Mouse (Mus musculus) midbrain, embryonic 10.5 days (tissue): ENCODE data around the gene Scyl3. TPM values are rescaled to one million over a fixed set of nuclear protein-coding genes. Genes with fewer than 3 reads are reported as not detected.
A peak's percentile ranks its signal among the peaks of the same experiment; 100 is the strongest.

Source experiments
- DNase-seq: peaks from one replicate; pipeline ENCODE4 v3.0.0-alpha.2; 2017; ENCODE audit warnings: low spot score
- H3K27ac ChIP-seq: fragments of 300-500 bp; sonication (generic); replicated peaks from 2 replicates; pipeline ENCODE4 v1.5.1; 2016; ENCODE audit warnings: mild to moderate bottlenecking
- H3K27me3 ChIP-seq: fragments of 300-500 bp; sonication (generic); 2 replicates; pipeline ENCODE4 v1.6.1; 2016; ENCODE audit warnings: low read depth, mild to moderate bottlenecking; ENCODE audit not compliant: poor library complexity, severe bottlenecking
- H3K36me3 ChIP-seq: fragments of 300-500 bp; sonication (generic); 2 replicates; pipeline ENCODE4 v1.6.1; 2016; ENCODE audit warnings: mild to moderate bottlenecking, moderate library complexity
- H3K4me1 ChIP-seq: fragments of 300-500 bp; sonication (generic); 2 replicates; pipeline ENCODE4 v1.6.1; 2016
- H3K4me3 ChIP-seq: fragments of 300-500 bp; sonication (generic); 2 replicates; pipeline ENCODE4 v1.5.1; 2016; ENCODE audit warnings: mild to moderate bottlenecking, moderate library complexity
- H3K9me3 ChIP-seq: fragments of 300-500 bp; sonication (generic); replicated peaks from 2 replicates; pipeline ENCODE4 v1.6.1; 2016; ENCODE audit warnings: mild to moderate bottlenecking
- WGBS: fragments of 180-500 bp; shearing (Covaris S2); methylation state at CpG from one replicate; pipeline ENCODE4 v1.1.7; 2016; 5-methylcytosine and 5-hydroxymethylcytosine counted together
- polyA plus RNA-seq: library from polyadenylated mRNA; unstranded; fragments of >200 nt; fragmentation: Nextera tagmentation; extraction: Ambion mirVana; gene quantifications from 2 replicates; pipeline ENCODE4 v1.2.1, GENCODE M21; 2016

Scyl3 gene
- polyA plus RNA-seq, 1 experiment from 2014 or later: 17.4 TPM

DNA sequence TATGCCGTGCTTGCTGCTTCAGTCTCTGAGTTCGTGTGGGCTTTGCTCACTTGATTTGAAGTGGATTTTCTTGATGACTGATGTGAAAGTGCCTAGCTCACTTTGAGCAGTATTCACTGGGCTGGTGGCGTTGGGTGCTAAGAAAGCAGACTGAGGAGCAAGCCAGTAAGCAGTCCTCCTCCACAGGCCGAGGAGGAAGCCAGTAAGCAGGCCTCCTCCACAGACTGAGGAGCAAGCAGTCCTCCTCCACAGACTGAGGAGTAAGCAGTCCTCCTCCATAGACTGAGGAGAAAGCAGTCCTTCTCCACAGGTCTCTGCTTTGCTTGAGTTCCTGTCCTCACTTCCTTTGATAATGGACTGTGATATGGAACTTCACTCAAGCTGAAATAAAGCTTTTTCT lies 63.5 kb downstream of the Scyl3 start:
- Histone ChIP-seq H3K4me3 (no peak overlapping the region), H3K9me3 (no peaks in the 10 kb centered on the region), H3K27me3 (no peaks in the 10 kb centered on the region), H3K27ac (no peak overlapping the region), H3K36me3 (peaks cover 23% of the 10 kb centered on the region), H3K4me1 (peaks cover 15% of the 10 kb centered on the region)
- WGBS: 86% methylated on average over 4 of the region's 4 CpGs
- no peak for DNase-seq

DNA sequence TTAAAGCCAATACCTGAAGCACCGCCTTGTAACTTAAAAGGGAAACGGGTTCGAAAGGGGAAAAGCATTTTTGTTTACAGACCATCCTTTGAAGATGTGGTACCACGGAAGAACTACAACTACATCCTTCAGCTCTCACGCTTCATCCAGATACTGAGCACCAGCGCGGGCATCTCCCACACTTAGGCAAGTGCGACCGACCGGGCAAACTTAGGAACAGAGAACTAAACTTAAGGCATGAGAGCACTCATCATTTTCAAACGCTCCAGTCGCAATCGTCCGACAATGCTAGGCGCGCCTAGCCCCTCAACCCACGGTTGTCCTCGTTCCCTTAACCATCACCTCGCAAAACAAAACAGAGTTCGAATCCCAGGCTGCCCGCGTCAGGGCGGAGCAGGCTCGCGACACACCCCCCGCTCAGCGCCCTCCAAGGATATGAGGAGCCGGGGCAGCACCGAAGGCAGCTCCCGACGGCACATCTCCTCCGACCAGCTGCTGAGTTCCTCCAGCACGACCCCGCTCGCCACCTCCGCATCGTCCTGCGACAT lies 65.3 kb downstream of the Scyl3 start:
- WGBS: 2% methylated on average over 38 of the region's 38 CpGs
- no peak for DNase-seq
- Histone ChIP-seq H3K36me3 (peaks cover 8% of the 10 kb centered on the region; the same call in 1 of the 2 replicates), H3K27me3 (no peaks in the 10 kb centered on the region), H3K27ac (peak overlapping the region; percentile 91), H3K9me3 (no peaks in the 10 kb centered on the region), H3K4me1 (peaks cover 15% of the 10 kb centered on the region), H3K4me3 (peak overlapping the region; percentile 80)

DNA sequence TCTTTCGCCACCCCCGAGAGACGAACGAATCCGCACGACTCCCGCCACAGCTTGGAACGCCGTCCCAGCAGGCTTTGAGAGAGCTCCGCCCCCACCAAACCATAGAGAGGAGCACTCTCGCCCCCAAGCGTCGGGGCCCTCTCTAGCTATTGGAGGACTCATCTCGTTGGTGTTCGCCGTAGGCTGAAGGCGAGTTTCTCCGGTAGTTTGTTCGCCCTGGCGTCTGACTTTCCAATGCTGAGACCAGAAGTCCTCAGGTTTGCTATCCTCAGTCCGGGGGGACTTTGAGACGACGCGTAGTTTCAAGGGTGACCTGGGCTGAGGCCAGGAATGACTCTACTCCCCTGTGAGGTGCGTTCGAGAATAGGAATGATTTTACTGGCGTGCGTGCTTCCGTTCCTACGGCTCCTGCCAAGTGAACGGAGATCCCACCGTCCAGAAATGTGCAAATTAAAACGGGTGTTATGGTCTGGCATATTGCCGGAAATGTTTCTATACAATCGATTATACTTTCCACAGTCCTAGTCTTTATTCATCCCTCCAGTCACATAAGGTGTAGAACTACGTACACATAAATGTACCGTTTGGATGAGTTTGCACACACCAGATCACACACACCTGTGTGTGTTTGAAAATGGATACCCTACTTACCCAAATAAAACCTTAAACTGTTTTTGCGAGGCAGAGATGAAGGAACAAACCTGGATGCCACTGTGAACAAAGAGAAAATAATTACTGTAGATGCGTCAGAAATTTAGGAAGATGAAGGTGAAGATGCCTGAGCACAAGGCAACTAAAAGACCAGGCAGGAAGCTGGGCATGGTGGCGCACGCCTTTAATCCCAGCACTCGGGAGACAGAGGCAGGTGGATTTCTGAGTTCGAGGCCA lies 66.1 kb downstream of the Scyl3 start, which contains the start of the genes BC055324 and Mettl18:
BC055324 (minus strand) TSS at position 76 of the 888 bp plus-strand sequence.
Mettl18 (plus strand) TSS at position 169 of the 888 bp plus-strand sequence.
- Histone ChIP-seq H3K9me3 (no peaks in the 10 kb centered on the region), H3K27ac (peak within 1 kb of the TSS; percentile 91), H3K4me1 (peaks cover 15% of the 10 kb centered on the region), H3K4me3 (peak within 1 kb of the TSS; percentile 80), H3K36me3 (peaks cover 8% of the 10 kb centered on the region; the same call in 1 of the 2 replicates), H3K27me3 (no peaks in the 10 kb centered on the region)
- peak; percentile 91 for DNase-seq
- WGBS: 5% methylated on average over 43 of the region's 43 CpGs

- peak overlapping the region; percentile 80 for H3K4me3 ChIP-seq
- no peak overlapping the region for H3K27ac ChIP-seq
- H3K9me3 ChIP-seq: no peaks in the 10 kb centered on the region
- no peak for DNase-seq
- peaks cover 8% of the 10 kb centered on the region; the same call in 1 of the 2 replicates for H3K36me3 ChIP-seq
- H3K27me3 ChIP-seq: no peaks in the 10 kb centered on the region
- peaks cover 15% of the 10 kb centered on the region for H3K4me1 ChIP-seq
- 67% methylated on average over 2 of the region's 2 CpGs for whole genome bisulfite sequencing
Measured at GRCm38 (mm10) chr1:163995609-163995913, 66.7 kb downstream of the Scyl3 start.

DNA sequence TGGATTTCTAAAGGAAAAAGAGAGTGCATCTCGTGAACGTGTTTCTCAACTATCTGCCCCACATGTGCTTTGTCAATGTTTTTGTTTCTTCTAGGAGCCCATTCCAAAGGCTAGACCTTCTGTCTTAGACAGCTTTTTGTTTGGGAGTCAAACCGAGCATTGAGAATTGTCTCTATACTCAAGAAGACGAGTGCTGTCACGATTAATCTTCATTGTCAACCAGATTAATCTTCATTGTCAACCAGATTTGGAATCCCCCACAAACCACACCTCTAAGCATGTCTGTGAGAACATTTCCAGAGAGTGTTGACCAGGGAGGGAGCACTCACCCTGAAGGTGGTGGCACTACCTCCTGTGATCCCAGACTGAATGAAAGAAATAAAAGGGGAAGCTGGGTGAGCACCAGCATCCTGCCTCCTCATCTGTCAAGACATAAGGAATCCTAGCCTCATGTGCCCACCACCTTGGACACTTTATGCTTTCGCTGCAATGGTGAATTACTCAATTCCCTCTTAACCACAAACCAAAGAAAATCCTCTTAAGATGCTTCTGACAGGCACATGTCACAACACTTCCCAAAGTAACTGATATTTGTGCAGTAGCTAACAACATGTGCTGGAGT lies 73.0 kb downstream of the Scyl3 start:
- H3K9me3 ChIP-seq: no peaks in the 10 kb centered on the region
- no peak overlapping the region for H3K27ac ChIP-seq
- 61% methylated on average over 6 of the region's 6 CpGs for WGBS
- no peak overlapping the region for H3K4me3 ChIP-seq
- DNase-seq: no peak
- H3K4me1 ChIP-seq: no peaks in the 10 kb centered on the region
- 0 out of 2 replicates have a peak, but pooled peaks cover 3% of the 10 kb centered on the region for H3K36me3 ChIP-seq
- no peaks in the 10 kb centered on the region for H3K27me3 ChIP-seq

GRCm38 (mm10) chr1:164004311-164004710 lies 75.4 kb downstream of the Scyl3 start:
- DNase-seq: no peak
- Histone ChIP-seq H3K9me3 (no peaks in the 10 kb centered on the region), H3K36me3 (no peaks in the 10 kb centered on the region), H3K27ac (no peak overlapping the region), H3K4me3 (no peak overlapping the region), H3K27me3 (no peaks in the 10 kb centered on the region), H3K4me1 (no peaks in the 10 kb centered on the region)
- WGBS: 80% methylated on average over 3 of the region's 3 CpGs

Other genes starting within 250 kb of the Scyl3 start
- 0.37 and 0.50 TPM in 2 replicates for gene Mettl11b, start 203.9 kb upstream of the Scyl3 start, polyA plus RNA-seq
- gene Kifap3, start 149.5 kb upstream of the Scyl3 start, polyA plus RNA-seq: 30.6 and 35.3 TPM in 2 replicates
- gene BC055324, start 65.7 kb downstream of the Scyl3 start, polyA plus RNA-seq: 38.1 and 44.1 TPM in 2 replicates
- 11.2 and 11.3 TPM in 2 replicates for gene Mettl18, start 65.8 kb downstream of the Scyl3 start, polyA plus RNA-seq
- not detected in 2 replicates for gene Sele, start 119.1 kb downstream of the Scyl3 start, polyA plus RNA-seq
- 0.27 TPM in 1 of 2 replicates, not detected in the other for gene Sell, start 132.9 kb downstream of the Scyl3 start, polyA plus RNA-seq
- gene Selp, start 186.2 kb downstream of the Scyl3 start, polyA plus RNA-seq: 0.05 TPM in 1 of 2 replicates, not detected in the other
- 0.36 and 0.52 TPM in 2 replicates for gene F5, start 222.7 kb downstream of the Scyl3 start, polyA plus RNA-seq